27 mouse cellular contexts compared by ENCODE assay signal in genomic region chr6:112720409-112721080, GRCm38 (mm10). TPM values are rescaled to one million over a fixed set of nuclear protein-coding genes. Genes with fewer than 3 reads are reported as not detected.
A peak's percentile ranks its signal among the peaks of the same experiment; 100 is the strongest.
DNase-seq lines count a peak whose midpoint lies in the region; ATAC-seq and TF ChIP-seq lines count a peak whose summit lies in the region.
"Had no signal": no experiment of that assay in that cellular context is flagged by ENCODE, and none has a peak within 500 bp of the region (broad histone marks: within the 10 kb centered on the region; RNA-seq: fewer than 3 reads in every experiment).

No protein-coding gene starts in this region.

- H3K9me3 ChIP-seq in hindbrain, embryonic 12.5 days (replicated peaks): no peaks in the 10 kb centered on the region
- H3K9me3 ChIP-seq in hindbrain, embryonic 16.5 days (ENCODE audit: control insufficient read depth, low read length): no peaks in the 10 kb centered on the region
- no peaks in the 10 kb centered on the region for H3K9me3 ChIP-seq in midbrain, embryonic 12.5 days
- no peaks in the 10 kb centered on the region for H3K9me3 ChIP-seq in midbrain, postnatal 0 days (ENCODE audit: low read length)
- no peaks in the 10 kb centered on the region for H3K9me3 ChIP-seq in hindbrain, embryonic 14.5 days (ENCODE audit: control insufficient read depth, low read length)
- H3K9me3 ChIP-seq in midbrain, embryonic 15.5 days: no peaks in the 10 kb centered on the region
- H3K9me3 ChIP-seq: forebrain, embryonic 12.5 days; limb, embryonic 10.5 days; limb, embryonic 15.5 days; liver, embryonic 13.5 days had no signal

- peaks cover 51% of the 10 kb centered on the region for H3K36me3 ChIP-seq in hindbrain, embryonic 12.5 days
- H3K36me3 ChIP-seq in hindbrain, embryonic 16.5 days (ENCODE audit: control insufficient read depth, insufficient read depth, low read length): peaks cover 9% of the 10 kb centered on the region
- H3K36me3 ChIP-seq in midbrain, embryonic 12.5 days: peaks cover 66% of the 10 kb centered on the region
- H3K36me3 ChIP-seq in midbrain, postnatal 0 days (ENCODE audit: insufficient read depth, low read length): peaks cover 11% of the 10 kb centered on the region
- H3K36me3 ChIP-seq in hindbrain, embryonic 14.5 days (replicated peaks; ENCODE audit: control insufficient read depth, insufficient read depth): peaks cover 45% of the 10 kb centered on the region
- peaks cover 17% of the 10 kb centered on the region; the same call in 1 of the 2 replicates for H3K36me3 ChIP-seq in midbrain, embryonic 15.5 days (replicated peaks)
- H3K36me3 ChIP-seq in kidney, adult 2 months (ENCODE audit: control insufficient read depth, insufficient read depth, low read length): no peaks in the 10 kb centered on the region
- H3K36me3 ChIP-seq: limb, embryonic 10.5 days; liver, embryonic 13.5 days had no signal

- H3K27me3 ChIP-seq in hindbrain, embryonic 12.5 days: no peaks in the 10 kb centered on the region
- no peaks in the 10 kb centered on the region for H3K27me3 ChIP-seq in hindbrain, embryonic 16.5 days (replicated peaks; ENCODE audit: control insufficient read depth, insufficient read depth, low read length)
- H3K27me3 ChIP-seq in midbrain, embryonic 12.5 days: no peaks in the 10 kb centered on the region
- H3K27me3 ChIP-seq in midbrain, postnatal 0 days (ENCODE audit: insufficient read depth, low read length): no peaks in the 10 kb centered on the region
- no peaks in the 10 kb centered on the region for H3K27me3 ChIP-seq in hindbrain, embryonic 14.5 days (ENCODE audit: control insufficient read depth, insufficient read depth, low read length)
- no peaks in the 10 kb centered on the region for H3K27me3 ChIP-seq in midbrain, embryonic 15.5 days (replicated peaks)
- no peaks in the 10 kb centered on the region for H3K27me3 ChIP-seq in kidney, adult 2 months (replicated peaks; ENCODE audit: control insufficient read depth, insufficient read depth, low read length)
- H3K27me3 ChIP-seq: forebrain, embryonic 12.5 days; limb, embryonic 15.5 days; liver, embryonic 13.5 days had no signal

- no peak for TF ChIP-seq CTCF in midbrain, postnatal 0 days (IDR thresholded peaks at IDR 0.05)
- no peak for TF ChIP-seq CTCF in kidney, adult 2 months (conservative IDR thresholded peaks at IDR 0.05; ENCODE audit: insufficient read depth, insufficient read length, low read depth, low read length)

- 80% methylated on average over 5 of the region's 5 CpGs for WGBS in hindbrain, embryonic 12.5 days
- 65% methylated on average over 5 of the region's 5 CpGs for WGBS in hindbrain, embryonic 16.5 days
- 91% methylated on average over 5 of the region's 5 CpGs for WGBS in midbrain, embryonic 12.5 days
- WGBS in midbrain, postnatal 0 days: 82% methylated on average over 5 of the region's 5 CpGs
- 67% methylated on average over 5 of the region's 5 CpGs for WGBS in hindbrain, embryonic 14.5 days
- WGBS in midbrain, embryonic 15.5 days: 81% methylated on average over 5 of the region's 5 CpGs
- WGBS in kidney, adult 2 months: 88% methylated on average over 5 of the region's 5 CpGs

- H3K4me2 ChIP-seq in hindbrain, embryonic 12.5 days (replicated peaks): no peak overlapping the region
- H3K4me2 ChIP-seq in hindbrain, embryonic 16.5 days (ENCODE audit: low read length): no peak overlapping the region
- H3K4me2 ChIP-seq in midbrain, embryonic 12.5 days (replicated peaks): no peak overlapping the region
- no peak overlapping the region for H3K4me2 ChIP-seq in midbrain, postnatal 0 days (ENCODE audit: low read depth, low read length, poor library complexity, severe bottlenecking)
- no peak overlapping the region for H3K4me2 ChIP-seq in hindbrain, embryonic 14.5 days (replicated peaks)
- H3K4me2 ChIP-seq in midbrain, embryonic 15.5 days: no peak overlapping the region
- H3K4me2 ChIP-seq: forebrain, embryonic 12.5 days; limb, embryonic 15.5 days; liver, embryonic 13.5 days had no signal

- DNase-seq in midbrain, postnatal 0 days (ENCODE audit: low spot score): no peak
- no peak for DNase-seq in hindbrain, embryonic 14.5 days (ENCODE audit: low spot score)
- DNase-seq in kidney, adult 2 months: no peak
- DNase-seq: adrenal gland, postnatal 25 days; B cell, adult 2 months; cerebellum, adult 2 months; cerebellum, postnatal 14 days; forebrain, postnatal 0 days; gastrocnemius, postnatal 10 days; heart, postnatal 14 days; kidney, adult 9 months; kidney, postnatal 10 days; liver, embryonic 13.5 days; lung, adult 18-20 months; lung, postnatal 10 days; spleen, adult 18-20 months; thymus, postnatal 14 days had no signal

- no peak overlapping the region for H3K4me3 ChIP-seq in hindbrain, embryonic 12.5 days
- no peak overlapping the region for H3K4me3 ChIP-seq in hindbrain, embryonic 16.5 days (ENCODE audit: low read length)
- no peak overlapping the region for H3K4me3 ChIP-seq in midbrain, embryonic 12.5 days
- H3K4me3 ChIP-seq in midbrain, postnatal 0 days (ENCODE audit: low read depth, low read length): no peak overlapping the region
- no peak overlapping the region for H3K4me3 ChIP-seq in hindbrain, embryonic 14.5 days (replicated peaks; ENCODE audit: low read length)
- no peak overlapping the region for H3K4me3 ChIP-seq in midbrain, embryonic 15.5 days
- H3K4me3 ChIP-seq in kidney, adult 2 months (ENCODE audit: insufficient read depth, low read depth, low read length): no peak overlapping the region
- H3K4me3 ChIP-seq: forebrain, embryonic 12.5 days; limb, embryonic 10.5 days; limb, embryonic 15.5 days; liver, embryonic 13.5 days; myocyte had no signal

- peak overlapping the region; percentile 75 for H3K27ac ChIP-seq in hindbrain, embryonic 12.5 days
- H3K27ac ChIP-seq in hindbrain, embryonic 16.5 days (ENCODE audit: low read depth, low read length): no peak overlapping the region
- peak overlapping the region; percentile 47; the same call in 1 of the 2 replicates for H3K27ac ChIP-seq in midbrain, embryonic 12.5 days (replicated peaks)
- H3K27ac ChIP-seq in midbrain, postnatal 0 days (ENCODE audit: low read depth, low read length): no peak overlapping the region
- peak overlapping the region; percentile 29 for H3K27ac ChIP-seq in hindbrain, embryonic 14.5 days
- H3K27ac ChIP-seq in midbrain, embryonic 15.5 days: peak overlapping the region; percentile 41; the same call in 1 of the 2 replicates
- H3K27ac ChIP-seq in kidney, adult 2 months (ENCODE audit: insufficient read depth, low read depth, low read length): no peak overlapping the region
- H3K27ac ChIP-seq: forebrain, embryonic 12.5 days; limb, embryonic 10.5 days; limb, embryonic 15.5 days; liver, embryonic 13.5 days had no signal

- H3K9ac ChIP-seq in hindbrain, embryonic 12.5 days: no peak overlapping the region
- H3K9ac ChIP-seq in hindbrain, embryonic 16.5 days (ENCODE audit: low read depth, low read length): no peak overlapping the region
- no peak overlapping the region for H3K9ac ChIP-seq in midbrain, embryonic 12.5 days (replicated peaks)
- no peak overlapping the region for H3K9ac ChIP-seq in midbrain, postnatal 0 days (replicated peaks; ENCODE audit: low read length, poor library complexity, severe bottlenecking)
- H3K9ac ChIP-seq in hindbrain, embryonic 14.5 days: no peak overlapping the region
- H3K9ac ChIP-seq in midbrain, embryonic 15.5 days: no peak overlapping the region
- H3K9ac ChIP-seq: forebrain, embryonic 12.5 days; forebrain, postnatal 0 days; limb, embryonic 15.5 days; liver, embryonic 13.5 days had no signal

- ATAC-seq in hindbrain, embryonic 12.5 days (ENCODE audit: low FRiP score): 0 out of 2 replicates have a peak, but pooled peaks have one; percentile 15
- ATAC-seq in hindbrain, embryonic 16.5 days: no peak
- no peak for ATAC-seq in midbrain, embryonic 12.5 days (ENCODE audit: low FRiP score, low read depth)
- ATAC-seq in midbrain, postnatal 0 days (ENCODE audit: low FRiP score): no peak
- no peak for ATAC-seq in hindbrain, embryonic 14.5 days (ENCODE audit: low FRiP score)
- ATAC-seq in midbrain, embryonic 15.5 days (replicated peaks): no peak
- ATAC-seq in erythroblast, adult 5-6 weeks (replicated peaks; ENCODE audit: low FRiP score, poor library complexity, severe bottlenecking): no peak
- ATAC-seq: forebrain, postnatal 0 days; intestine, embryonic 16.5 days had no signal

- H3K4me1 ChIP-seq in hindbrain, embryonic 12.5 days: 0 out of 2 replicates have a peak, but pooled peaks cover 3% of the 10 kb centered on the region
- H3K4me1 ChIP-seq in hindbrain, embryonic 16.5 days (ENCODE audit: control insufficient read depth, insufficient read depth, low read depth, low read length): no peaks in the 10 kb centered on the region
- no peaks in the 10 kb centered on the region for H3K4me1 ChIP-seq in midbrain, embryonic 12.5 days
- H3K4me1 ChIP-seq in midbrain, postnatal 0 days (ENCODE audit: insufficient read depth, low read length): no peaks in the 10 kb centered on the region
- no peaks in the 10 kb centered on the region for H3K4me1 ChIP-seq in hindbrain, embryonic 14.5 days (replicated peaks; ENCODE audit: control insufficient read depth, insufficient read depth, low read length)
- no peaks in the 10 kb centered on the region for H3K4me1 ChIP-seq in midbrain, embryonic 15.5 days
- no peaks in the 10 kb centered on the region for H3K4me1 ChIP-seq in kidney, adult 2 months (ENCODE audit: control insufficient read depth, insufficient read depth, low read length)
- H3K4me1 ChIP-seq: forebrain, embryonic 12.5 days; limb, embryonic 10.5 days; limb, embryonic 15.5 days had no signal

- TF ChIP-seq POLR2A in kidney, adult 2 months (IDR thresholded peaks at IDR 0.05; ENCODE audit: low read depth, low read length): no peak

RNA-seq across cellular contexts. Expression of gene Rad18, which starts 24.1 kb away (rescaled TPM):
- 28.0 and 28.7 TPM in 2 replicates for polyA plus RNA-seq in hindbrain, embryonic 12.5 days (2016; fragmentation: Nextera tagmentation; extraction: Ambion mirVana)
- polyA plus RNA-seq in hindbrain, embryonic 16.5 days (2015; fragmentation: Nextera tagmentation; extraction: Ambion mirVana): 14.4 TPM in 2 replicates
- 32.9 and 34.8 TPM in 2 replicates for polyA plus RNA-seq in midbrain, embryonic 12.5 days (2016; fragmentation: Nextera tagmentation; extraction: Ambion mirVana)
- total RNA-seq in midbrain, postnatal 0 days (2014; rRNA removed): 6.4 and 9.2 TPM in 2 replicates
- polyA plus RNA-seq in midbrain, postnatal 0 days (2015; fragmentation: Nextera tagmentation; extraction: Ambion mirVana): 12.1 and 13.5 TPM in 2 replicates
- polyA plus RNA-seq in hindbrain, embryonic 14.5 days (2014; fragmentation: Nextera tagmentation; extraction: Ambion mirVana): 14.4 and 14.9 TPM in 2 replicates
- polyA plus RNA-seq in midbrain, embryonic 15.5 days (2015; fragmentation: Nextera tagmentation; extraction: Ambion mirVana): 13.1 and 13.4 TPM in 2 replicates
- total RNA-seq in erythroblast, adult 5-6 weeks (2015; ENCODE audit: low replicate concordance): 21.1 and 36.9 TPM in 2 replicates
- total RNA-seq in erythroblast, adult 5-6 weeks (2017; ENCODE audit: low replicate concordance): 30.2 and 30.7 TPM in 2 replicates
- polyA plus RNA-seq in kidney, adult 2 months (2012; rRNA removed): 0.61 and 0.86 TPM in 2 replicates

Comparison
In these comparisons a context has a peak if more than half of its experiments do, and no peak if none do; other contexts are left out.
1. H3K27ac ChIP-seq: peak in hindbrain, embryonic 12.5 days (single experiment), midbrain, embryonic 12.5 days (single experiment), hindbrain, embryonic 14.5 days (single experiment) and midbrain, embryonic 15.5 days (single experiment); none in hindbrain, embryonic 16.5 days (single experiment), midbrain, postnatal 0 days (single experiment) and kidney, adult 2 months (single experiment).